Mouse (Mus musculus) hindbrain, embryonic 14.5 days (tissue): ENCODE measurements at regions not wholly inside any gene's neighbourhood (a gene's known extent, or its start where the extent isn't known, plus 50 kb on each side); places are given as distances from the start of the nearest gene placed in this dataset.
"Not testable (repeated sequence)": the region's sequence is repeated elsewhere in the genome, so short reads cannot be mapped to it uniquely, and the experiment has no call there.

Source experiments
- ATAC-seq: fragments of 200-750 bp; cut with Nextera tagmentation; 2 replicates; pipeline ENCODE4 v1.8.0; 2017; ENCODE audit warnings: moderate number of reproducible peaks, mild to moderate bottlenecking, moderate TSS enrichment, moderate library complexity; ENCODE audit not compliant: low FRiP score
- DNase-seq: peaks from one replicate; pipeline ENCODE4 v3.0.0-alpha.2; 2015; ENCODE audit warnings: low spot score
- H3K27ac ChIP-seq: fragments of 300-500 bp; sonication (generic); 2 replicates; pipeline ENCODE4 v1.5.1; 2014; ENCODE audit warnings: mild to moderate bottlenecking, moderate library complexity
- H3K27me3 ChIP-seq: fragments of 300-500 bp; sonication (generic); 2 replicates; pipeline ENCODE4 v1.6.1; 2014; ENCODE audit warnings: mild to moderate bottlenecking, low read length, mixed read lengths; ENCODE audit not compliant: control insufficient read depth, insufficient read depth
- H3K36me3 ChIP-seq: fragments of 300-500 bp; sonication (generic); replicated peaks from 2 replicates; pipeline ENCODE4 v1.6.1; 2014; ENCODE audit not compliant: control insufficient read depth, insufficient read depth
- H3K4me1 ChIP-seq: fragments of 300-500 bp; sonication (generic); replicated peaks from 2 replicates; pipeline ENCODE4 v1.6.1; 2014; ENCODE audit warnings: antibody characterized with exemption, low read length, mixed read lengths; ENCODE audit not compliant: control insufficient read depth, insufficient read depth
- H3K4me2 ChIP-seq: fragments of 300-500 bp; sonication (generic); replicated peaks from 2 replicates; pipeline ENCODE4 v1.6.1; 2014; ENCODE audit warnings: mild to moderate bottlenecking, moderate library complexity
- H3K4me3 ChIP-seq: fragments of 300-500 bp; sonication (generic); replicated peaks from 2 replicates; pipeline ENCODE4 v1.5.1; 2014; ENCODE audit warnings: mild to moderate bottlenecking, low read length
- H3K9ac ChIP-seq: fragments of 300-500 bp; sonication (generic); 2 replicates; pipeline ENCODE4 v1.6.1; 2014
- H3K9me3 ChIP-seq: fragments of 300-500 bp; sonication (generic); 2 replicates; pipeline ENCODE4 v1.6.1; 2016; ENCODE audit warnings: low read length; ENCODE audit not compliant: control insufficient read depth
- WGBS: fragments of 180-500 bp; shearing (Covaris S2); extraction: QIAGEN DNeasy Blood & Tissue Kit; methylation state at CpG from one replicate; pipeline ENCODE4 v1.1.7; 2014; 5-methylcytosine and 5-hydroxymethylcytosine counted together

GRCm38 (mm10) chr1:98665584-98665983 lies 244.7 kb downstream of the Slco6d1 start:
- ATAC-seq (no peak), DNase-seq (no peak)
- H3K9ac ChIP-seq, result no peak overlapping the region
- no peaks in the 10 kb centered on the region for H3K4me1 ChIP-seq
- H3K4me3 ChIP-seq, result no peak overlapping the region
- 87% methylated on average over 2 of the region's 2 CpGs for WGBS
- no peak overlapping the region for H3K27ac ChIP-seq
- H3K27me3 ChIP-seq, result no peaks in the 10 kb centered on the region
- H3K9me3 ChIP-seq, result no peaks in the 10 kb centered on the region
- H3K36me3 ChIP-seq, result no peaks in the 10 kb centered on the region
- H3K4me2 ChIP-seq, result no peak overlapping the region

GRCm38 (mm10) chr1:98667426-98667825 lies 246.5 kb downstream of the Slco6d1 start:
- WGBS, result 77% methylated on average over 2 of the region's 2 CpGs
- H3K4me3 ChIP-seq, H3K4me1 ChIP-seq, H3K36me3 ChIP-seq, H3K27me3 ChIP-seq, H3K4me2 ChIP-seq, DNase-seq, H3K27ac ChIP-seq, H3K9ac ChIP-seq, ATAC-seq, H3K9me3 ChIP-seq: not testable (repeated sequence)

- 85% methylated on average over 1 of the region's 1 CpGs for WGBS
- no peaks in the 10 kb centered on the region for H3K9me3 ChIP-seq
- no peak for ATAC-seq
- no peak for DNase-seq
- H3K27ac ChIP-seq, result no peak overlapping the region
- H3K4me3 ChIP-seq, result no peak overlapping the region
- no peak overlapping the region for H3K4me2 ChIP-seq
- H3K36me3 ChIP-seq, result no peaks in the 10 kb centered on the region
- no peaks in the 10 kb centered on the region for H3K27me3 ChIP-seq
- H3K9ac ChIP-seq, result no peak overlapping the region
- H3K4me1 ChIP-seq, result no peaks in the 10 kb centered on the region
Observed at GRCm38 (mm10) chr1:98667887-98668286, 247.0 kb downstream of the Slco6d1 start.

GRCm38 (mm10) chr1:98668595-98668994 lies 247.7 kb downstream of the Slco6d1 start:
- Histone ChIP-seq H3K27me3 (no peaks in the 10 kb centered on the region), H3K4me3 (no peak overlapping the region), H3K9ac (no peak overlapping the region), H3K9me3 (no peaks in the 10 kb centered on the region), H3K27ac (no peak overlapping the region), H3K4me2 (no peak overlapping the region), H3K36me3 (no peaks in the 10 kb centered on the region), H3K4me1 (no peaks in the 10 kb centered on the region)
- ATAC-seq, result 0 out of 2 replicates have a peak, but pooled peaks have one; percentile 55
- DNase-seq, result no peak
- 12% methylated on average over 2 of the region's 2 CpGs for WGBS

- H3K36me3 ChIP-seq, result no peaks in the 10 kb centered on the region
- WGBS, result 92% methylated on average over 3 of the region's 3 CpGs
- ATAC-seq (no peak), DNase-seq (no peak)
- H3K4me3 ChIP-seq, result no peak overlapping the region
- no peaks in the 10 kb centered on the region for H3K4me1 ChIP-seq
- H3K27me3 ChIP-seq, result no peaks in the 10 kb centered on the region
- no peak overlapping the region for H3K9ac ChIP-seq
- H3K4me2 ChIP-seq, result no peak overlapping the region
- H3K27ac ChIP-seq, result no peak overlapping the region
- H3K9me3 ChIP-seq, result no peaks in the 10 kb centered on the region
Observed at GRCm38 (mm10) chr1:98678686-98679085, 257.8 kb downstream of the Slco6d1 start.

GRCm38 (mm10) chr1:98713809-98714208 lies 292.9 kb downstream of the Slco6d1 start:
- Histone ChIP-seq H3K27ac (no peak overlapping the region), H3K9me3 (no peaks in the 10 kb centered on the region), H3K27me3 (no peaks in the 10 kb centered on the region), H3K4me3 (no peak overlapping the region), H3K4me1 (no peaks in the 10 kb centered on the region), H3K4me2 (no peak overlapping the region), H3K9ac (no peak overlapping the region), H3K36me3 (no peaks in the 10 kb centered on the region)
- DNase-seq (no peak), ATAC-seq (no peak)
- 93% methylated on average over 2 of the region's 2 CpGs for WGBS

GRCm38 (mm10) chr1:98714307-98714706 lies 293.4 kb downstream of the Slco6d1 start:
- H3K4me1 ChIP-seq, result no peaks in the 10 kb centered on the region
- no peak overlapping the region for H3K27ac ChIP-seq
- whole genome bisulfite sequencing, result 87% methylated on average over 1 of the region's 1 CpGs
- no peaks in the 10 kb centered on the region for H3K27me3 ChIP-seq
- H3K4me3 ChIP-seq, result no peak overlapping the region
- H3K9ac ChIP-seq, result no peak overlapping the region
- H3K4me2 ChIP-seq, result no peak overlapping the region
- no peaks in the 10 kb centered on the region for H3K36me3 ChIP-seq
- no peak for DNase-seq
- no peak for ATAC-seq
- no peaks in the 10 kb centered on the region for H3K9me3 ChIP-seq

- ATAC-seq, result no peak
- Histone ChIP-seq H3K36me3 (no peaks in the 10 kb centered on the region), H3K4me1 (no peaks in the 10 kb centered on the region), H3K27ac (no peak overlapping the region), H3K4me2 (no peak overlapping the region), H3K27me3 (no peaks in the 10 kb centered on the region), H3K4me3 (no peak overlapping the region), H3K9ac (no peak overlapping the region), H3K9me3 (no peaks in the 10 kb centered on the region)
- DNase-seq, result no peak
- 91% methylated on average over 1 of the region's 1 CpGs for WGBS
Observed at GRCm38 (mm10) chr1:98720595-98720994, 299.7 kb downstream of the Slco6d1 start.

GRCm38 (mm10) chr1:98727354-98728015 lies 306.6 kb downstream of the Slco6d1 start:
- H3K4me3 ChIP-seq, result no peak overlapping the region
- H3K4me1 ChIP-seq, result no peaks in the 10 kb centered on the region
- DNase-seq (no peak), ATAC-seq (no peak)
- no peak overlapping the region for H3K4me2 ChIP-seq
- 97% methylated on average over 3 of the region's 3 CpGs for WGBS
- no peaks in the 10 kb centered on the region for H3K36me3 ChIP-seq
- no peak overlapping the region for H3K27ac ChIP-seq
- no peaks in the 10 kb centered on the region for H3K9me3 ChIP-seq
- H3K9ac ChIP-seq, result no peak overlapping the region
- H3K27me3 ChIP-seq, result no peaks in the 10 kb centered on the region

GRCm38 (mm10) chr1:98748886-98749285 lies 328.0 kb downstream of the Slco6d1 start:
- Histone ChIP-seq H3K36me3 (no peaks in the 10 kb centered on the region), H3K27me3 (no peaks in the 10 kb centered on the region), H3K4me3 (no peak overlapping the region), H3K4me1 (no peaks in the 10 kb centered on the region), H3K9me3 (no peaks in the 10 kb centered on the region), H3K27ac (no peak overlapping the region), H3K9ac (no peak overlapping the region), H3K4me2 (no peak overlapping the region)
- ATAC-seq (peak; percentile 71), DNase-seq (peak; percentile 78)
- 0% methylated on average over 2 of the region's 2 CpGs for WGBS
